In the genomic region with DNA sequence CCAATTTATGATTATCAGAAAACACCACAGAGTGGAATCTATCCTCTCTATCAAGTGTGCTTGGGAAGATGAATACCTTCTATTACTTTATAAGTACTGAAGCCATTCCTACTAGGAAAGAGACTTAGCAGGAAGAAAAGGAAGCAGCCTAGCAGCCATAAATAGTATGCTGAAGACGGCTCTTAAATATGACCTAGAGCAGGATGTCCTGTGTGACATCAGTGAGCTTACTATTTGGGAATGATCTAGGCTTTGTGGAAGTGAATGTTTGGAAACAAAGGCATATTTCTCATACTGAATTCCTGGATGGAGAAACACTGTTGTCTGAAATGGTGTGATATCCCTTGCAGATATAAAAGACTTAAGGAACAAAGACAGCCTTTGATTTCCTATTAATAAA, we compare ENCODE assay signal across 30 mouse cellular contexts. TPM values are rescaled to one million over a fixed set of nuclear protein-coding genes. Genes with fewer than 3 reads are reported as not detected.
A peak's percentile ranks its signal among the peaks of the same experiment; 100 is the strongest.
DNase-seq lines count a peak whose midpoint lies in the region; ATAC-seq and TF ChIP-seq lines count a peak whose summit lies in the region.
"Had no signal": no experiment of that assay in that cellular context is flagged by ENCODE, and none has a peak within 500 bp of the region (broad histone marks: within the 10 kb centered on the region; RNA-seq: fewer than 3 reads in every experiment).

No protein-coding gene starts in this region.

- no peak overlapping the region for H3K4me3 ChIP-seq in gastrocnemius, adult 2 months
- no peak overlapping the region for H3K4me3 ChIP-seq in heart, embryonic 15.5 days
- H3K4me3 ChIP-seq in heart, embryonic 10.5 days, result no peak overlapping the region
- no peak overlapping the region for H3K4me3 ChIP-seq in kidney, postnatal 0 days (replicated peaks; ENCODE audit: low read depth, low read length)
- H3K4me3 ChIP-seq in kidney, embryonic 14.5 days (ENCODE audit: low read length), result no peak overlapping the region
- H3K4me3 ChIP-seq in lung, postnatal 0 days (ENCODE audit: low read depth, low read length), result no peak overlapping the region
- H3K4me3 ChIP-seq: embryonic facial prominence, embryonic 10.5 days; embryonic facial prominence, embryonic 15.5 days; forebrain, embryonic 12.5 days; hindbrain, embryonic 12.5 days; intestine, embryonic 15.5 days; layer of hippocampus, adult 2 months; left cerebral cortex, adult 2 months; limb, embryonic 12.5 days; liver, embryonic 15.5 days had no signal

- no peak for TF ChIP-seq CTCF in gastrocnemius, adult 2 months (IDR thresholded peaks at IDR 0.05)
- TF ChIP-seq CTCF in kidney, postnatal 0 days (IDR thresholded peaks at IDR 0.05; ENCODE audit: low read depth), result no peak
- TF ChIP-seq CTCF in lung, postnatal 0 days (IDR thresholded peaks at IDR 0.05), result no peak

- H3K36me3 ChIP-seq in heart, embryonic 15.5 days, result no peaks in the 10 kb centered on the region
- H3K36me3 ChIP-seq in heart, embryonic 10.5 days, result no peaks in the 10 kb centered on the region
- H3K36me3 ChIP-seq in kidney, postnatal 0 days (ENCODE audit: insufficient read depth, low read length), result no peaks in the 10 kb centered on the region
- no peaks in the 10 kb centered on the region for H3K36me3 ChIP-seq in kidney, embryonic 14.5 days (ENCODE audit: control insufficient read depth, insufficient read depth, low read length)
- H3K36me3 ChIP-seq in lung, postnatal 0 days (ENCODE audit: insufficient read depth, low read length), result no peaks in the 10 kb centered on the region
- H3K36me3 ChIP-seq: embryonic facial prominence, embryonic 10.5 days; embryonic facial prominence, embryonic 15.5 days; forebrain, embryonic 12.5 days; hindbrain, embryonic 12.5 days; intestine, embryonic 15.5 days; limb, embryonic 12.5 days; liver, embryonic 15.5 days had no signal

- peak overlapping the region; percentile 35; the same call in 1 of the 2 replicates for H3K27ac ChIP-seq in gastrocnemius, adult 2 months
- H3K27ac ChIP-seq in heart, embryonic 15.5 days, result peak overlapping the region; percentile 61; the same call in 1 of the 2 replicates
- H3K27ac ChIP-seq in heart, embryonic 10.5 days, result no peak overlapping the region
- peak overlapping the region; percentile 60 for H3K27ac ChIP-seq in kidney, postnatal 0 days
- no peak overlapping the region for H3K27ac ChIP-seq in kidney, embryonic 14.5 days (ENCODE audit: low read depth, low read length)
- no peak overlapping the region for H3K27ac ChIP-seq in lung, postnatal 0 days (ENCODE audit: low read length)
- H3K27ac ChIP-seq: embryonic facial prominence, embryonic 10.5 days; embryonic facial prominence, embryonic 15.5 days; forebrain, embryonic 12.5 days; hindbrain, embryonic 12.5 days; hindbrain, postnatal 0 days; intestine, embryonic 15.5 days; layer of hippocampus, adult 2 months; left cerebral cortex, adult 2 months; limb, embryonic 12.5 days; liver, embryonic 15.5 days had no signal

- H3K4me2 ChIP-seq in heart, embryonic 15.5 days, result no peak overlapping the region
- H3K4me2 ChIP-seq in kidney, postnatal 0 days (ENCODE audit: low read length), result no peak overlapping the region
- no peak overlapping the region for H3K4me2 ChIP-seq in kidney, embryonic 14.5 days (replicated peaks; ENCODE audit: low read depth, low read length)
- H3K4me2 ChIP-seq in lung, postnatal 0 days (replicated peaks; ENCODE audit: low read depth, low read length), result no peak overlapping the region
- H3K4me2 ChIP-seq: embryonic facial prominence, embryonic 15.5 days; forebrain, embryonic 12.5 days; hindbrain, embryonic 12.5 days; intestine, embryonic 15.5 days; limb, embryonic 12.5 days; liver, embryonic 15.5 days had no signal

- TF ChIP-seq EP300 in lung, postnatal 0 days (IDR thresholded peaks at IDR 0.05), result peak; percentile 45

- H3K9me3 ChIP-seq in heart, embryonic 15.5 days (replicated peaks), result no peaks in the 10 kb centered on the region
- H3K9me3 ChIP-seq in heart, embryonic 10.5 days, result no peaks in the 10 kb centered on the region
- no peaks in the 10 kb centered on the region for H3K9me3 ChIP-seq in kidney, postnatal 0 days (replicated peaks; ENCODE audit: low read length)
- H3K9me3 ChIP-seq in kidney, embryonic 14.5 days (ENCODE audit: control insufficient read depth, low read length), result no peaks in the 10 kb centered on the region
- no peaks in the 10 kb centered on the region for H3K9me3 ChIP-seq in lung, postnatal 0 days (ENCODE audit: low read length)
- H3K9me3 ChIP-seq: embryonic facial prominence, embryonic 10.5 days; embryonic facial prominence, embryonic 15.5 days; forebrain, embryonic 12.5 days; hindbrain, embryonic 12.5 days; intestine, embryonic 15.5 days; limb, embryonic 12.5 days; liver, embryonic 15.5 days had no signal

- no peaks in the 10 kb centered on the region for H3K27me3 ChIP-seq in heart, embryonic 15.5 days
- no peaks in the 10 kb centered on the region for H3K27me3 ChIP-seq in heart, embryonic 10.5 days (ENCODE audit: insufficient read depth, poor library complexity, severe bottlenecking)
- no peaks in the 10 kb centered on the region for H3K27me3 ChIP-seq in kidney, postnatal 0 days (ENCODE audit: insufficient read depth, low read length)
- H3K27me3 ChIP-seq in kidney, embryonic 14.5 days (ENCODE audit: control insufficient read depth, insufficient read depth, low read length), result no peaks in the 10 kb centered on the region
- H3K27me3 ChIP-seq in lung, postnatal 0 days (replicated peaks; ENCODE audit: insufficient read depth, low read length), result no peaks in the 10 kb centered on the region
- H3K27me3 ChIP-seq: CH12.LX; embryonic facial prominence, embryonic 15.5 days; forebrain, embryonic 12.5 days; hindbrain, embryonic 12.5 days; intestine, embryonic 15.5 days; limb, embryonic 12.5 days; liver, embryonic 15.5 days had no signal

- H3K9ac ChIP-seq in heart, embryonic 15.5 days, result no peak overlapping the region
- no peak overlapping the region for H3K9ac ChIP-seq in kidney, postnatal 0 days (ENCODE audit: low read depth, low read length)
- H3K9ac ChIP-seq in kidney, embryonic 14.5 days (ENCODE audit: low read depth, low read length), result no peak overlapping the region
- no peak overlapping the region for H3K9ac ChIP-seq in lung, postnatal 0 days (replicated peaks; ENCODE audit: low read depth)
- H3K9ac ChIP-seq: embryonic facial prominence, embryonic 15.5 days; forebrain, embryonic 12.5 days; forebrain, postnatal 0 days; hindbrain, embryonic 12.5 days; intestine, embryonic 15.5 days; limb, embryonic 12.5 days; liver, embryonic 15.5 days had no signal

- 20% methylated on average over 1 of the region's 1 CpGs for WGBS in heart, embryonic 15.5 days
- WGBS in heart, embryonic 10.5 days, result 35% methylated on average over 1 of the region's 1 CpGs
- WGBS in kidney, postnatal 0 days, result 43% methylated on average over 1 of the region's 1 CpGs
- 48% methylated on average over 1 of the region's 1 CpGs for WGBS in kidney, embryonic 14.5 days
- 37% methylated on average over 1 of the region's 1 CpGs for WGBS in lung, postnatal 0 days

- DNase-seq in gastrocnemius, adult 2 months, result no peak
- no peak for DNase-seq in gastrocnemius, postnatal 14 days
- DNase-seq in heart, embryonic 10.5 days (ENCODE audit: low spot score), result no peak
- DNase-seq in kidney, postnatal 0 days (ENCODE audit: low spot score), result peak; percentile 55
- DNase-seq in lung, postnatal 0 days (ENCODE audit: low spot score), result peak; percentile 28
- DNase-seq in lung, postnatal 14 days, result no peak
- DNase-seq: adrenal gland, adult 2 months; adrenal gland, postnatal 36 days; cerebellum, adult 2 months; cerebellum, postnatal 14 days; forebrain, postnatal 0 days; gastrocnemius, postnatal 10 days; heart, postnatal 10 days; midbrain, embryonic 14.5 days; thymus, adult 2 months; thymus, postnatal 36 days had no signal

- ATAC-seq in heart, embryonic 15.5 days (replicated peaks; ENCODE audit: insufficient number of reproducible peaks, insufficient read depth, low FRiP score, low read depth), result no peak
- ATAC-seq in kidney, postnatal 0 days (replicated peaks; ENCODE audit: low FRiP score, low read depth), result no peak
- no peak for ATAC-seq in kidney, embryonic 14.5 days (ENCODE audit: low FRiP score, low TSS enrichment)
- ATAC-seq in lung, postnatal 0 days, result peak; percentile 54
- ATAC-seq: activated CD4-positive, CD25-positive, alpha-beta regulatory T cell, adult 4 months; forebrain, postnatal 0 days; hindbrain, postnatal 0 days; intestine, embryonic 15.5 days had no signal

- peaks cover 6% of the 10 kb centered on the region for H3K4me1 ChIP-seq in heart, embryonic 15.5 days (replicated peaks)
- H3K4me1 ChIP-seq in heart, embryonic 10.5 days, result peaks cover 6% of the 10 kb centered on the region; the same call in 1 of the 2 replicates
- H3K4me1 ChIP-seq in kidney, postnatal 0 days (replicated peaks; ENCODE audit: insufficient read depth, low read length), result 0 out of 2 replicates have a peak, but pooled peaks cover 6% of the 10 kb centered on the region
- no peaks in the 10 kb centered on the region for H3K4me1 ChIP-seq in kidney, embryonic 14.5 days (ENCODE audit: control insufficient read depth, insufficient read depth, low read length)
- peaks cover 7% of the 10 kb centered on the region; the same call in 1 of the 2 replicates for H3K4me1 ChIP-seq in lung, postnatal 0 days (ENCODE audit: insufficient read depth, low read depth, low read length)
- H3K4me1 ChIP-seq: embryonic facial prominence, embryonic 15.5 days had no signal

- intact Hi-C loops in gastrocnemius, adult 2 months (cut with DNase I), result no loop called here
- intact Hi-C loops in gastrocnemius, postnatal 14 days (cut with DNase I; ENCODE audit: low total_unique reads), result no loop called here

RNA-seq across cellular contexts. Expression of gene Top2b, which starts 48.3 kb away (rescaled TPM):
- 10 to 100 TPM; 29.4 to 35.4 TPM for total RNA-seq in gastrocnemius, adult 2 months (2021)
- 10 to 100 TPM; 38.9 to 50.6 TPM for total RNA-seq in gastrocnemius, postnatal 14 days (2021)
- polyA plus RNA-seq in heart, embryonic 15.5 days (2015; fragmentation: Nextera tagmentation; extraction: Ambion mirVana), result 29.5 and 31.6 TPM in 2 replicates
- polyA plus RNA-seq in heart, embryonic 10.5 days (2016; fragmentation: Nextera tagmentation; extraction: Ambion mirVana), result 39.3 and 49.6 TPM in 2 replicates
- 41.4 and 42.3 TPM in 2 replicates for polyA plus RNA-seq in kidney, postnatal 0 days (2015; fragmentation: Nextera tagmentation; extraction: Ambion mirVana)
- 66.7 and 92.5 TPM in 2 replicates for polyA plus RNA-seq in kidney, embryonic 14.5 days (2014; fragmentation: Nextera tagmentation; extraction: Ambion mirVana)
- 26.3 and 29.5 TPM in 2 replicates for polyA plus RNA-seq in lung, postnatal 0 days (2015; fragmentation: Nextera tagmentation; extraction: Ambion mirVana)

Comparison
In these comparisons a context has a peak if more than half of its experiments do, and no peak if none do; other contexts are left out.
1. DNase-seq: peak in kidney, postnatal 0 days (single experiment) and lung, postnatal 0 days (single experiment); none in gastrocnemius, adult 2 months (single experiment), gastrocnemius, postnatal 14 days (single experiment), heart, embryonic 10.5 days (single experiment) and lung, postnatal 14 days (single experiment).
2. H3K27ac ChIP-seq: peak in gastrocnemius, adult 2 months (single experiment), heart, embryonic 15.5 days (single experiment) and kidney, postnatal 0 days (single experiment); none in heart, embryonic 10.5 days (single experiment), kidney, embryonic 14.5 days (single experiment) and lung, postnatal 0 days (single experiment).